Mouse (Mus musculus): ENCODE data around the gene Rnf144a.

Rnf144a gene

DNA sequence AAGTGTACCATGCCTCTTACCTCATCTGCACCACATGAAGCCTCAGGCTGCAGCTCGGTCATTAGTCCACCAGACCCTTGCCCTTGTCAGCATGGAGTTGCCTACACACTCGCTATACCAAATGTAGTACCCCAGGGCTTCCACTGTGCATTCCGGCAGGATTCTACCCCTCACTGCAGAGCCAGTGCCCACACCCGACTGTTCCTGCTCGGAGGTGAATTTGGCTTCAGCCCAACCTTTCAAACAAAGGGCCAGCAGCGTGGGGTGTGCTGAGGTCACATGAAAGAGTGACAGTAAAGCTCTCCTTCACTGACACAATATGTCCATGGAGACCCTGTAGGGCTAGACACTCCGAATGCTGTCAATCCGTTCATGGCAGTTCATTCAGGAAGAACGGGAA, 6.3 kb downstream of the Rnf144a start:
- DNase-seq (ENCODE audit: low spot score): no peak

DNA sequence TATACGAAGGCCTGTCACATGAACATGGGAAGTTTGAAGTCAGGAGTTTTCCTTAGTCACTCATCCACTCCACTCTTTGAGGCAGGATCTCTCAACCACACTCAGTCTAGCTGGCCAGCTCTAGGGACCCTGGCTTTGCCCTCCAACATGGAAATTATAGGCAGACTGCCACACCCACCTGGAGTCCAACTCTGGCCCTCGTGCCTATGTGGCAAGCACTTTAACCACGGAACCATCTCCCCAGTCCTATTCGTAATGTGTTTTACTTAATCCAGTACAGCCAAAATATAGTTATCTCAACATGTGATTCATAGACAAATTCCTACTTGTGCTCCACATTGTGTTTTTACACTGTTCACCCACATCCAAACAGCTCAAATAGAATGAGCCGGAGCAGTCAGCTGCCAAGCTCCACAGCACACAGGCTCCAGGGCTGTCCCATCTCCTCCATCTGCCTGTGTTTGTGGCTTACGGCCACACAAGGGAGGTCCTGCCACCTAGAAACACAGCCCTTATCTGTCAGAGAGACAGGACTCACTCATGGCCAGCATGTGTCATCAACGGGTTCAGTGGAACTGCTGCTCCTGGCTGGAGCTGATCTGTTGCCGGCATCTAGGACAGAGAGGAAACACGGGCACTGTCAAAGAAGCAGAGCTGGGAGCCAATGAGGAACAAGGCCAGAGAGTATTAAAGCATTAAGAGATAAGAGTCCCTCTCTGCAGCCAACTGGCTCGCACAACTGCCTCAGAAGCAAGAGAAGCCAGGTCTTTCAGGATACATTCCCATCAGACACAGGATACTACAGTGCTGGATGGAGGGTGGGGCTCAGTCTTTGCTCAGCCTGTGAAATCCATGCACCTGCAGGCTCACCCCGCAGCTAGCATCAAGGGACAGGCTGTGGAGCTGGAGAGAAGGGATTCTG, 10.0 kb downstream of the Rnf144a start:
- peak; percentile 54 for DNase-seq (ENCODE audit: low spot score)

GRCm38 (mm10) chr12:26403372-26404125, 11.5 kb downstream of the Rnf144a start:
- DNase-seq (ENCODE audit: low spot score): no peak

DNA sequence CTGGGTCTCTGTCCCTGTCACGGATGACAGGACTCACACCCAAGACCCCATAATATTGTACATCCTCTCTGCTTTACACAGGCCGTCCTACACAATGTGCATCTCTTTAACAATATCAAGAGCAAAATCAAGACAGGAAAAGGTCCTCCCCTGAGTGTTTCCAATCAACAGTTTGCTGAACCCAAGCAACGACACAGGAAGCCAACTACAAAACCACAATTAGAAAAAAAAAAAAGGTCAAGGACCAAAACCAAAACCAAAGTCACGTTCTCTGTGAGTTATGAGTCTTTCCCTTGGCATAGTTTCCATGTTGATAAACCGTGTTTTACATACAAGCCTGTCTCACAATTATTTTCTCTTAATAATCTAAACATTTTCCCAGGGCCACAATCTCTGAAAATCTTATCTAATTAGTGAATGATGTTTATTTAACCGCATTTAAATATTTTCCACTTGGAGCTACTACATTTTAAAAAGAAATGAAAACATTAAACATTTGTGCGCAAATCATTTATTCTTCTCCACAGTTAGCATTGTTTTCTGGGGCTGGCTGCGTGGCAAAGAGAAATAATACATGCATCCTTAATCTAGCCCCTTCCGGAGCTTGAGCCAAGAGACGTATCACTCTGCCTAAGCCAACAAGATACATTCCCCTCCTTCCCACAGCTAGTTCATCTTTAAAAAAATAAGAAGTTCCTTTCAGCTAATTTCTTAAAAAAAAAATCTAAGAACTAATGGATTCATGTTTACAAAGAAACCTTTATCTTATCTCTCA, 13.2 kb downstream of the Rnf144a start:
- DNase-seq (ENCODE audit: low spot score): no peak

GRCm38 (mm10) chr12:26401254-26401653, 13.8 kb downstream of the Rnf144a start:
- no peak for DNase-seq (ENCODE audit: low spot score)

- no peak for DNase-seq (ENCODE audit: low spot score)
Measured at GRCm38 (mm10) chr12:26400762-26401161, 14.3 kb downstream of the Rnf144a start.

GRCm38 (mm10) chr12:26399391-26399790, 15.7 kb downstream of the Rnf144a start:
- no peak for DNase-seq (ENCODE audit: low spot score)

DNA sequence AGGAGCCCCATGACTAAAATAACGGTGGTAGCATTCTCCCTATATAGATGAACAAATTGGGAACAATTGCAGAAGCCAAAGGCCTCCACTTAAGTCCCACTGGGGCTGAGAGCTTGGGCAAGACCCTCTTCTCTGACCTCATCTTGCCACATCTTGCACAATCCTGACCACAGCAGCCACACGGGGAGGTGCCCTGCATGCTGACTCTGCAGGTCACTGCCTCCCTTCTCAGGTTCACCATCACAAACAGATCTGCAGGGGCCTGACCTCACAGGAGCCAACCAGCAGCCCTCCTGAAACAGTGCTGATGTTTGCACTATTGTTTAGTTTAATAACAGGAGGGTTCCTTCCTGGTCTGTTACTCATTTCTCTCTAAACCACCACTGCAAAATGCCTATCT, 16.5 kb downstream of the Rnf144a start:
- DNase-seq (ENCODE audit: low spot score): no peak

DNA sequence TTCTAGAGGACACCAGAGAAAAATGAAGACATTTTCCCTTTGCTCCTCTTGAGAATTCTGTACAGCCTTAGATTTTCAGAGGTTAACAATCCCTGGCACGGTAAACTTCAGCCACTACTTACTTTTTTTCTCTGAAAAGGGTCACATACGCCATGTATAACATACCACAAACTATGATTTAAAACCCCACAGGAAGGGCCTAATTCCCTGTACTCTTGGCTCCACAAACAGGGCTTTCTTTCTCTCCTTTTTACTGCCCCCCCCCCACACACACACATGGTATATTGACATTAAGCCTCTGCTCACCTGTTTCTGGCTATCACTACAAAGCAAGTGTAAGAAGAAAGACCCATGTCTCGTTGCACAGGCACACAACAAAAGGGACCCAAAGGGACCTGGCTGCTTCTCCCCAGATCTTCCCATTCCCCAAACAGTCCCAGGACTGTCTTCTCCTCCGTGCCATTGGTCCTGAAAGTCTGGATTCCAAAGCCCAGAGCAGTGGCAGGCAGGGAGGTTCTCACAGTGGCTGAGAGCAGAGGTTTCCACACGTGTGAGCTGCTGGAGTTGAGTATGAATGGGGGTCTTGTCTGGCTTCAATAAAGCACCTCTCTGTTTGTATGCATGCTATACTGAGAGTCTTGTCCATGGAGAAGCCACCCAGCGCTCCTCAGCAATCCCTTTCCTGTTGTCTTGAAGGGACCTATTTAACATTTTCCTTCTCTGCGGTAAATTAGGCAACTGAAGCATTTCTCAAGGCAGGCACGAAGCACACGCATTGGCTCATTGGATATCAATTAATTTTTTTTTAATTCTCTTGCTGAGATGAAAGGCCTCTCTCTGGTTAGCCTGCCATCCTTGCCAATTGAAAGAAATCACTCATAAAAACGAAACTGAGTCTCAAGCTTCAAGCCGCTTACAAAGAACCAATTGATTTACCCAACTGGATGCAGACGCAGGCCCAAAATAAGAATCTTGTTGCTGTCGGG, 20.3 kb downstream of the Rnf144a start:
- no peak for DNase-seq (ENCODE audit: low spot score)

GRCm38 (mm10) chr12:26393291-26393690, 21.8 kb downstream of the Rnf144a start:
- no peak for DNase-seq (ENCODE audit: low spot score)

DNA sequence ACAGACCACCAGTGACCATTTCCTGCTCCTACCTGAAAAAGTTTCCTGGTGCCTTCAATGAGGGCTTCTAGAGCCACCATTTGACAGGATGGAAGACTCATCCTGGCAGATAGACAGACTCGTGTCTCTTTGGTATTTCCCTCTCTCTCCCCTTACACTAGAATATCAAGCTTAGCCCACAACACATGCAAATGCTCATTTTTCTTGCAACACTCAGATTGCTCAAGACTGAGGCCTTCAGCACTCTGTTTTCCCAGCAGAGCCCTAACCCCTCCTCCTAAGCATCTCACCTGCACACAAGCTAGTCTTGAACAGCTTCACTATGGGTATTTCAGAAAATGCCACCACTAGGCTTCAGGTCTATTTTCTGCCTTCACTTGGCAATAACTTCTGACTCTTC, 23.9 kb downstream of the Rnf144a start:
- DNase-seq (ENCODE audit: low spot score): no peak

DNA sequence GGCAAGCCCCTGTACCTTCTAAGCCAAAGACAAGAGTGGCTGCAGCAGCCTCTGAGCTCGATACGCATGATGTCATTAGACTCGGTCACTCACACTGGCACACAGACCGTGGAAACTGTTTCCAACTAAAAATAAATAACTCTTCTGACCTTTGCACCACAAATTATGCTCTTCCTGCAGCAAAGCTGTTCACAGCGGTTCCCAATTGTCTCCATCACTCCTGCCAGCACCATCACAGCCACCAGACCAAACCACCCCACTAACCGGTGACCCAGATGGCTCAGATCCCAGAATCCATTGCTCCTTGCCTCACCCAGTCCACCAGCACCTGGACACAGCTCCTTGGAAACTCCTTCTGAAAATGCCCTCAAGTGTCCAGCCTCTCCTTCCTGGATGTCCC, 27.5 kb downstream of the Rnf144a start:
- DNase-seq (ENCODE audit: low spot score): no peak

- no peak for DNase-seq (ENCODE audit: low spot score)
Measured at GRCm38 (mm10) chr12:26386947-26387346, 28.1 kb downstream of the Rnf144a start.

GRCm38 (mm10) chr12:26386189-26386588, 28.9 kb downstream of the Rnf144a start:
- peak; percentile 22 for DNase-seq (ENCODE audit: low spot score)

GRCm38 (mm10) chr12:26385735-26386134, 29.3 kb downstream of the Rnf144a start:
- DNase-seq (ENCODE audit: low spot score): peak; percentile 13

GRCm38 (mm10) chr12:26381730-26382129, 33.3 kb downstream of the Rnf144a start:
- no peak for DNase-seq (ENCODE audit: low spot score)

- no peak for DNase-seq (ENCODE audit: low spot score)
Measured at GRCm38 (mm10) chr12:26379797-26380196, 35.3 kb downstream of the Rnf144a start.

- DNase-seq (ENCODE audit: low spot score): no peak
Measured at GRCm38 (mm10) chr12:26377691-26378090, 37.4 kb downstream of the Rnf144a start.

- DNase-seq (ENCODE audit: low spot score): no peak
Measured at GRCm38 (mm10) chr12:26376541-26377323, 38.3 kb downstream of the Rnf144a start.

- no peak for DNase-seq (ENCODE audit: low spot score)
Measured at GRCm38 (mm10) chr12:26373721-26374120, 41.3 kb downstream of the Rnf144a start.
